Mouse (Mus musculus) heart, postnatal 0 days (tissue): Measurements from ENCODE around the gene Usp21.

ENCODE experiments used
- CTCF ChIP-seq: IDR thresholded peaks from 2 replicates; pipeline ENCODE4 v1.5.1; 2016; ENCODE audit warnings: antibody characterized with exemption, control low read depth, low read depth
- EP300 ChIP-seq: IDR thresholded peaks from 2 replicates; pipeline ENCODE4 v1.6.1; 2016; ENCODE audit warnings: antibody characterized with exemption, low read depth

DNA sequence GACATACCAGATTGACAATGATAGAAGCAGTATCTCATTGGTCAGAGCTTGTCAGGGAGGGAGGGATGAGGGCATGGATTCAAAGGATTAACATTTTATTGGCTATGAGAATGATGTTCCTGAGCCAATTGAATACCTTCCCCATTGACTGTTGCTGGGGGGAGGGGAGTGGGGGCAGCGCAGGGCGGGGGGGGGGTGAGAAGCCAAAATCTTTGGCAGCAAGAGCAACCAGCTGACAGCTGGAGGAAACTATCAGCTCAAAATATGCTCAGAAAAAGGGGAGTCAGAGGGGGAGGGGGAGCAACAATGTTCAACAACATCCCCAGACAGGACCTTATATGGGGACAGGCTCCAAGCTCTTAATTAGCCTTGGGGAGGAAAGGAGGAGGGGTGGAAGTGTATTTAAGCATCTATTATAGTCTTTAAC lies 24.6 kb downstream of the Usp21 start:
- TF ChIP-seq CTCF (no peak), EP300 (0 out of 2 replicates have a peak, but pooled peaks have one; percentile 25)
